Mouse (Mus musculus) frontal cortex, postnatal 10 days (tissue): ENCODE data around the gene Smad1.

Experiments
- DNase-seq, 2 experiments: peaks; one replicate each; pipeline ENCODE4 v3.0.0; 2022; ENCODE audit warnings: low spot score in 2 of 2, mixed read lengths in 1 of 2

The Smad1 gene

GRCm38 (mm10) chr8:79382857-79383262 lies 16.5 kb downstream of the Smad1 start:
- no peak for DNase-seq

- no peak for DNase-seq
Observed at GRCm38 (mm10) chr8:79381771-79382170, 17.5 kb downstream of the Smad1 start.

- no peak for DNase-seq
Observed at GRCm38 (mm10) chr8:79380386-79380785, 18.9 kb downstream of the Smad1 start.

- DNase-seq = no peak
Observed at GRCm38 (mm10) chr8:79379971-79380370, 19.3 kb downstream of the Smad1 start.

- DNase-seq = no peak
Observed at GRCm38 (mm10) chr8:79376648-79377047, 22.7 kb downstream of the Smad1 start.

- DNase-seq = no peak
Observed at GRCm38 (mm10) chr8:79375775-79376123, 23.6 kb downstream of the Smad1 start.

- DNase-seq = no peak
Observed at GRCm38 (mm10) chr8:79375074-79375774, 24.1 kb downstream of the Smad1 start.

- DNase-seq = no peak
Observed at GRCm38 (mm10) chr8:79374410-79374809, 24.9 kb downstream of the Smad1 start.

GRCm38 (mm10) chr8:79373563-79373962 lies 25.8 kb downstream of the Smad1 start:
- DNase-seq = no peak

- DNase-seq = no peak
Observed at GRCm38 (mm10) chr8:79372960-79373359, 26.4 kb downstream of the Smad1 start.

GRCm38 (mm10) chr8:79372521-79372920 lies 26.8 kb downstream of the Smad1 start:
- DNase-seq = no peak

GRCm38 (mm10) chr8:79372084-79372483 lies 27.2 kb downstream of the Smad1 start:
- DNase-seq = no peak

GRCm38 (mm10) chr8:79370646-79371290 lies 28.6 kb downstream of the Smad1 start:
- no peak for DNase-seq

GRCm38 (mm10) chr8:79369163-79369562 lies 30.2 kb downstream of the Smad1 start:
- no peak for DNase-seq

GRCm38 (mm10) chr8:79367959-79368358 lies 31.4 kb downstream of the Smad1 start:
- no peak for DNase-seq

GRCm38 (mm10) chr8:79367350-79367749 lies 32.0 kb downstream of the Smad1 start:
- no peak for DNase-seq

- no peak for DNase-seq
Observed at GRCm38 (mm10) chr8:79366227-79366626, 33.1 kb downstream of the Smad1 start.

GRCm38 (mm10) chr8:79365707-79366106 lies 33.6 kb downstream of the Smad1 start:
- DNase-seq = no peak

- DNase-seq = no peak
Observed at GRCm38 (mm10) chr8:79364806-79365205, 34.5 kb downstream of the Smad1 start.

GRCm38 (mm10) chr8:79362430-79362829 lies 36.9 kb downstream of the Smad1 start:
- DNase-seq = no peak

- DNase-seq = no peak
Observed at GRCm38 (mm10) chr8:79360774-79361527, 38.4 kb downstream of the Smad1 start.

GRCm38 (mm10) chr8:79360302-79360701 lies 39.0 kb downstream of the Smad1 start:
- DNase-seq = no peak
